Mouse (Mus musculus): ENCODE measurements around the gene Tec. TPM values are rescaled to one million over a fixed set of nuclear protein-coding genes. Genes with fewer than 3 reads are reported as not detected.

The Tec gene
- polyA plus RNA-seq, 1 experiment, result 0.44 TPM

GRCm38 (mm10) chr5:72901866-72902265 is 33.6 kb upstream of the Tec start:
- no peak for TF ChIP-seq GATA1 (IDR thresholded peaks at IDR 0.05; ENCODE audit: low read length)

DNA sequence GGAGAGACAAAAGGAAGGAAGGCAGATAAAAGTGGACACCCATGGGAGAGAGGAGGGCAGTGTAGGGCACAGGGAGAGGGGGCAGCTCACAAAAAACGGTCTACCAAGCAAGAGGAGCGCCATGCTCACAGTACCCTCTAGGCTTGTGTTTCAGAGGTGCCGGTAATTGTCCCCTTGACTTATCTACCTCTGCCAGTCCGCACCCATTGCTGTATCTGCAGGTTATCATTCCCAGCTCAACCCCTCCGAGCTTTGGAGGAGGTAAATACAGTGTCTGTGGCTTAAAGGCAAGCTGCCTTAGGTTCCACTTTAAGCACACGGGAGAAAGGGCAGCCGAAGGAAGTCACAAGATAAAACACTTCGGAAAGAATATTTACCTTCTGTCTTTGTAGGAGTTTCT is 31.0 kb upstream of the Tec start:
- TF ChIP-seq GATA1 (IDR thresholded peaks at IDR 0.05; ENCODE audit: low read length), result no peak

GRCm38 (mm10) chr5:72897998-72898397 is 29.7 kb upstream of the Tec start:
- no peak for TF ChIP-seq GATA1 (IDR thresholded peaks at IDR 0.05; ENCODE audit: low read length)

DNA sequence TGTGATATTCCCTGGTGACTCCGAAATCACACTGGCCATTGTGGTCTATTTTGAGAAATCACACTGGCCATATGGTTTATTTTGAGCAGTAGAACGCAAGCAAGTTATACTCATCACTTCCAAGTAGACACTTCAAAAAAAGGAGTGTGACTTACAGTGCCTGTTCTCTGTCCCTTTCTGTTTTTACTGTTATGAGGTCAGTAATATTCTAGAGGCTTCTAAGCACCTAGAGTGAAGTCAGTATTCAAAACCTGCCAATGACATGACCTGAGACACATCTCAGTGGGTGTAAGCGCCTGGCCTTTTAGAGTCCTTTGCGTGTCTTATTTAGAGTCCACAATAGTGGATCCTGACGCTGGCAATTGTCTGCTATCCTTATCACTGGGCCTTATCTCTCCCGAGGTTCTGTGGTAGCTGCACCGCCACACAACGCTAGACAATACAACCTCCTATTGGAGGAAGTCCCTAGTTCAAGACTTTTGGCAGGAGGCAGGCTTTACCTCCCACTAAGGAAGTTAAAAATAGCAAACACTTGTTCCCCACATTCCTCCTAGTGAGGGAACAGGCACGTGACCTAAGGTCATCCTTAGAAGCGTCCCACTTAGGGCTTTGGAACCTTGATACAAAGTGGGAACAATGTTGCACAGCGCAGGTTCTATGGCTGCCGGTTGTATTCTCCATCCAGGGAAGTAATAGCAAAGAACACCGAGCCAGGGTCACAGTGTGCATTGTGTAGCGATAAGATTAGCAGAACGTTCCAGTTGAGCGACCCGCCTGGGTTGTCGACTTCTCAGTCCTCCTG is 28.4 kb upstream of the Tec start:
- TF ChIP-seq GATA1 (IDR thresholded peaks at IDR 0.05; ENCODE audit: low read length), result no peak

GRCm38 (mm10) chr5:72895261-72895660 is 27.0 kb upstream of the Tec start:
- no peak for TF ChIP-seq GATA1 (IDR thresholded peaks at IDR 0.05; ENCODE audit: low read length)

GRCm38 (mm10) chr5:72893987-72894386 is 25.7 kb upstream of the Tec start:
- TF ChIP-seq GATA1 (IDR thresholded peaks at IDR 0.05; ENCODE audit: low read length), result no peak

- TF ChIP-seq GATA1 (IDR thresholded peaks at IDR 0.05; ENCODE audit: low read length), result no peak
Measured at GRCm38 (mm10) chr5:72891534-72891933, 23.3 kb upstream of the Tec start.

GRCm38 (mm10) chr5:72888260-72888659 is 20.0 kb upstream of the Tec start:
- TF ChIP-seq GATA1 (IDR thresholded peaks at IDR 0.05; ENCODE audit: low read length), result no peak

DNA sequence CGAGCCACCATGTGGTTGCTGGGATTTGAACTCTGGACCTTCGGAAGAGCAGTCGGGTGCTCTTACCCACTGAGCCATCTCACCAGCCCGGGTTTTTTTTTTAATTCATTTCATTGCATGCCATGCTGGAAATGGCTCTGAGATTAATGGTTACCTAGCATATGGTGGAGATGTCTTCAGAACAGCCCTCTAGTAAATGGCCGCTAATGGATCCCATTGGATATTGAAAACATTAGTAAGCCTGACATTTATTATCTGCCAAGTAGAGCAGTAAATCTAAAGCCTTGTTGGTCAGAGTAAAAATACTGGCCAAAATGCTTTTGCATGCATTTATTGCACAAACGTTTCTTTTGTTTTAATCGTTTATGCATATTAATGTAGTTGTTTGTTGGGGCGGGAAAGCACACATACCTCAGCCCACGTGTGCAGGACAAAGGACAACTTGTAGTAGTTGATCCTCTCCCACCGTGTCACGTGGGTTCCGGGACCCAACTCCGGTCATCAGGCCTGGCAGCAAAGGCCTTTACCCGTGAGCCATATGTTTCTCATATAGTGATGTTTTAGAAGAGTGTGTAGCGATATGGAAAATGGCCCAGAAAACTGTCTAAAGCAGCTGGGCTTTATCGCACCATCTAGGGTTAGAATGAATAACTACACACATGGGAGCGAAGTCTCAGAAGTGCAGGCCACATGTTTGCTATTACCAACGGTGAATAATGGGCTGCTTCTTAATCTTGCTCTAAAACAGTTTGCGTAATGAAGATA is 18.4 kb upstream of the Tec start:
- TF ChIP-seq GATA1 (IDR thresholded peaks at IDR 0.05; ENCODE audit: low read length), result no peak

DNA sequence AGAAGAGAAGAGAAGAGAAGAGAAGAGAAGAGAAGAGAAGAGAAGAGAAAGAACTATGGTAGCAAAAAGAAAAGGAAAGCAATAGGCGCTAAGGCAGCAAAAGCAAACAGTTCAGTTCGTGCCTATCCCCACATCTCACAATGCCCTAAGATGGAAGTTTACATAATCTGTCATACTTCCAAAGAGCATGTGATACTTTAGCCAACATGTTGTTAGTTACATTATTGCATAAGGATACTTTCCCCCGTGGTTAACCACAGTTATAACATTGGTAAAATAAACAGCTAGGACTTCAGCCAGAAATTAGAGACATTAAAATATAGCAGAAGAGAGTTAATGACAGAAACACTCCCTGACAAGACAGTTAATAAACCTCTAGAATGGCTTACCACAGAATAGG is 15.4 kb upstream of the Tec start:
- no peak for TF ChIP-seq GATA1 (IDR thresholded peaks at IDR 0.05; ENCODE audit: low read length)

DNA sequence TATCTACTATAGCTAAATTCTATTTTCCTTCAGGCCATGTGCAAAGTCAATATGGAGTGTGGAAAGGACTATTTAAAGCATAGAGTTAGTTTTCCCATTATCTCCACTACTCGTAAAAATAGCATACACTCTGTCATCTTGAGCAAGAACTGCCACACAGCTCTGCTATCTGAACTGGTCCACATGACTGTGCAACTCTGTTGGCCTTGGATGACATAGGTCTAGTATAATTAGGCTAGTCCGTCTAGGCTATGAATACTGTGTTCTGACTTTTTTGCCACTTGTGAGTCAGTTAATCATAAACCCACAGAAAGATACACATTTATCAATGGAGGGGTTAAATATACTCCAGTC is 14.1 kb upstream of the Tec start:
- peak; percentile 6 for TF ChIP-seq GATA1 (IDR thresholded peaks at IDR 0.05; ENCODE audit: low read length)

- no peak for TF ChIP-seq GATA1 (IDR thresholded peaks at IDR 0.05; ENCODE audit: low read length)
Measured at GRCm38 (mm10) chr5:72881748-72882411, 13.6 kb upstream of the Tec start.

DNA sequence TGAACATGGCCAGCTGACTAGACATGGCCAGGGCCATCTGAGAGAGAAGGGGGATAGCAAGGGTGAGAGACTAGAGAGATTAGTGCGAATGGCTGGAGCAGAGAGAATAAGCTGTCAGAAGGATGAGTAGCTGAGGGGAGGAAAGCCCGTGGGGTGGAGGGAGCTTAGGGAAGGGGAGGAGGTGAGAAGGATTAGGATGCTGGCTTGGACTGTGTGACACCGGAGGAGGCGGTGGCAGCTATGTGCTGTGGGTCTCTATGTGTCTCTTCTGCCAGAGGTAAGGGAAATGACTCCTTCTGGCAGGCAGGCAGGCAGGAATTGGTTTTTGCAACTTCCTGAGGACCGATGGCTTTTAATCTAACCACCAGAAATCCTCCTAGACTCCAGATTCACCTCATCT is 11.5 kb upstream of the Tec start:
- TF ChIP-seq GATA1 (IDR thresholded peaks at IDR 0.05; ENCODE audit: low read length), result no peak

DNA sequence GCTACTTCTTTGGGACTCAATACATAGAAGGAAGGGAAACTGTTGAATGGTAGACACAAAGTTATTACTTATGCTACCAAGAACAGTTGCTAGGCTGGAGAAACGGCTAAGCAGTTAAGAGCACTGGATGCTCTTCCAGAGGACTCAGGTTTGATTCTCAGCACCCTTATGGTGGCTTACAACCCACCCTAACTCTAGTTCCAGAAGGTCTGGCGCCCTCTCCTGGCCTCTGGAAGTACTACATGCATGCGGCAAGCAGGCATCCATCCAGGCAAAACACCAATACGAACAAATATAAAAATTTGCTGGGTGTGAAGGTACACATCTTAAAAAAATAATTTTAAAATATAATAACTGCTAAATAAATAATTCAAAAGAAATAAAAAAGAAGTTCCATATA is 2.8 kb upstream of the Tec start:
- TF ChIP-seq GATA1 (IDR thresholded peaks at IDR 0.05; ENCODE audit: low read length), result no peak

DNA sequence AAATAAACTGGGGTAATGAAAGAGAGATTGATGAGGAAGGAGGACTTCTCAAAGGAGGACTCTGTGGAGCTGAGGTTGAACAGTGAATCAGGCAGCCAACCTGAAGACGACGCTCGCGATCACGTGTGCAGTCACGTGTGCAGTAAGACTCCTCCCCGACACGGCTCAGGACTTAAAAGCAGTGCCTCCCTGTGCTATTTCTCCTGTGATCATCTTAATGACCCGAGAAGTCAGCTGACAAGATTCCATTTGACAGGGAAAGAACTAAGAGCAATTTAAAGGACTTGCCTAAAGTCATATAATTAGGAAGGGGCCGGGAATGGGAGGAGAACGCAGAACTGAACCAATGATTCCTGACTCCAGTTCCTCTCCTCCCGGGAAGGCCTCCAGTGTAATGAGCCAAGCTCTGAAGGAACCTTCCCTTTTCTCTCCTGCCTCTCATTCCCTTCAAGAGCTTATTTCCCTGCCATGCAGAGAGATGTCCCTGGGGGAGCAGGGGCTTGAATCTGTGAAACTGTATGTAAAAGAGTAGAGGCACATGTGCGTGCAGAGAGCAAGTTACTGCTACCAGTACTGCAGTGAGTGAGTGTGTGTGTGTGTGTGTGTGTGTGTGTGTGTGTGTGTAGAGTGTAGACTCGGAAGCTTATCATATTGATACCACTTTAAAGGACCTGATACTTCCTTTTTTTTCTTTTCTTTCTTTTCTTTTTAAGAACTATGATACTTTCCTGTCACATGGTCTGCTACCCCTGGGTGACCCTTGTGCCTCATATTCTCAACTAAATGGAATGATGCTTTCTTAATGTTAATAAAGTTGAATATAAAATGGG is 1.7 kb upstream of the Tec start:
- no peak for TF ChIP-seq GATA1 (IDR thresholded peaks at IDR 0.05; ENCODE audit: low read length)

Measured in G1E-ER4 (cell line).